9 mouse cellular contexts compared by ENCODE assay signal in the genomic region with DNA sequence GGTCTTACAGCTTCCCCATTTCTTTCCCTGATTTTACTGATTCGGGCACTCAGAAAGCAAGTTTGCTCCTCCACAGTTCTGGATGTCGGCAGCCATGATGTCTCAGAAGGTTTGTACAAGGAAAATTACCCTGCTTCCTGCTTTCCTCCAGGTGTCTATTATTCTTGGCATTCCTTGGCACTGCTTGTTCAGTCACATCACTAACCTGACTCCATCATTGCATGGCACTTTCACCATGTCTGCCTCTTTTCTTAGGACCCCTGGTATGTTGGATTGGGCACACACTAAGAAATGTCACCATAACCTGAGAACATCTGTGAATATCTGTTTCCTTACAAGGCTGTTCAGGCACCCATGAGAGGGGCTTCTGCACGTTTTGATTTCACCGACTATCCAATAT. TPM values are rescaled to one million over a fixed set of nuclear protein-coding genes. Genes with fewer than 3 reads are reported as not detected.
DNase-seq lines count a peak whose midpoint lies in the region; ATAC-seq and TF ChIP-seq lines count a peak whose summit lies in the region.
"Had no signal": no experiment of that assay in that cellular context is flagged by ENCODE, and none has a peak within 500 bp of the region (broad histone marks: within the 10 kb centered on the region; RNA-seq: fewer than 3 reads in every experiment).

No protein-coding gene starts in this region.

- H3K27ac ChIP-seq in layer of hippocampus, adult 2 months: peak overlapping the region; percentile 99; the same call in 1 of the 2 replicates
- no peak overlapping the region for H3K27ac ChIP-seq in forebrain, embryonic 16.5 days (ENCODE audit: low read length)
- H3K27ac ChIP-seq in limb, embryonic 13.5 days: no peak overlapping the region
- 0 out of 2 replicates have a peak overlapping the region, but pooled peaks have one; percentile 91 for H3K27ac ChIP-seq in neural tube, embryonic 15.5 days (replicated peaks)

- H3K9me3 ChIP-seq in forebrain, embryonic 16.5 days (ENCODE audit: control insufficient read depth, low read length): no peaks in the 10 kb centered on the region
- H3K9me3 ChIP-seq in limb, embryonic 13.5 days: no peaks in the 10 kb centered on the region
- no peaks in the 10 kb centered on the region for H3K9me3 ChIP-seq in neural tube, embryonic 15.5 days (replicated peaks)

- no peak for TF ChIP-seq CTCF in layer of hippocampus, adult 2 months (conservative IDR thresholded peaks at IDR 0.05)

- no peak overlapping the region for H3K4me3 ChIP-seq in layer of hippocampus, adult 2 months
- no peak overlapping the region for H3K4me3 ChIP-seq in forebrain, embryonic 16.5 days (replicated peaks; ENCODE audit: low read length)
- H3K4me3 ChIP-seq in limb, embryonic 13.5 days: peak overlapping the region; percentile 95
- H3K4me3 ChIP-seq in neural tube, embryonic 15.5 days (replicated peaks): peak overlapping the region; percentile 79; the same call in 1 of the 2 replicates

- no peak for ATAC-seq in forebrain, embryonic 16.5 days
- no peak for ATAC-seq in limb, embryonic 13.5 days (ENCODE audit: low FRiP score, low read depth)
- no peak for ATAC-seq in neural tube, embryonic 15.5 days (ENCODE audit: low FRiP score)
- ATAC-seq in erythroid progenitor cell, adult 5-6 weeks (replicated peaks; ENCODE audit: low FRiP score, poor library complexity, severe bottlenecking): no peak

- H3K9ac ChIP-seq in forebrain, embryonic 16.5 days (replicated peaks; ENCODE audit: low read depth, low read length): no peak overlapping the region
- no peak overlapping the region for H3K9ac ChIP-seq in limb, embryonic 13.5 days
- 0 out of 2 replicates have a peak overlapping the region, but pooled peaks have one; percentile 9 for H3K9ac ChIP-seq in neural tube, embryonic 15.5 days (replicated peaks)

- H3K27me3 ChIP-seq in forebrain, embryonic 16.5 days (replicated peaks; ENCODE audit: control insufficient read depth, insufficient read depth, low read length): no peaks in the 10 kb centered on the region
- H3K27me3 ChIP-seq in limb, embryonic 13.5 days: no peaks in the 10 kb centered on the region
- no peaks in the 10 kb centered on the region for H3K27me3 ChIP-seq in neural tube, embryonic 15.5 days (replicated peaks)

- no peak for DNase-seq in layer of hippocampus, adult 2 months (ENCODE audit: low spot score in 2 of 2)
- DNase-seq in layer of hippocampus, postnatal 14 days (ENCODE audit: low spot score in 2 of 2): no peak
- no peak for DNase-seq in urinary bladder, postnatal 4 days (ENCODE audit: low spot score in 2 of 2)
- DNase-seq: gastrocnemius, postnatal 25 days; right cerebral cortex, postnatal 25 days had no signal

- peaks cover 29% of the 10 kb centered on the region for H3K4me1 ChIP-seq in forebrain, embryonic 16.5 days (replicated peaks; ENCODE audit: control insufficient read depth, insufficient read depth, low read length)
- peaks cover 44% of the 10 kb centered on the region for H3K4me1 ChIP-seq in limb, embryonic 13.5 days
- peaks cover 46% of the 10 kb centered on the region for H3K4me1 ChIP-seq in neural tube, embryonic 15.5 days

- whole genome bisulfite sequencing in forebrain, embryonic 16.5 days: 77% methylated on average over 4 of the region's 4 CpGs
- WGBS in limb, embryonic 13.5 days: 73% methylated on average over 4 of the region's 4 CpGs
- WGBS in neural tube, embryonic 15.5 days: 82% methylated on average over 4 of the region's 4 CpGs

- no peaks in the 10 kb centered on the region for H3K36me3 ChIP-seq in forebrain, embryonic 16.5 days (ENCODE audit: control insufficient read depth, insufficient read depth)
- H3K36me3 ChIP-seq in limb, embryonic 13.5 days: no peaks in the 10 kb centered on the region
- no peaks in the 10 kb centered on the region for H3K36me3 ChIP-seq in neural tube, embryonic 15.5 days

- peak overlapping the region; percentile 60 for H3K4me2 ChIP-seq in forebrain, embryonic 16.5 days (ENCODE audit: low read length)
- peak overlapping the region; percentile 85 for H3K4me2 ChIP-seq in limb, embryonic 13.5 days (replicated peaks)
- peak overlapping the region; percentile 92 for H3K4me2 ChIP-seq in neural tube, embryonic 15.5 days

RNA-seq across cellular contexts. Expression of a gene that starts 1.6 kb away (rescaled TPM):
- 10 to 100 TPM; 44.0 to 46.4 TPM for total RNA-seq in layer of hippocampus, adult 2 months (2021)
- 10 to 100 TPM; 38.0 to 38.2 TPM for total RNA-seq in layer of hippocampus, postnatal 14 days (2021)
- polyA plus RNA-seq in forebrain, embryonic 16.5 days (2015; fragmentation: Nextera tagmentation; extraction: Ambion mirVana): 7.5 and 9.0 TPM in 2 replicates
- 6.3 and 6.7 TPM in 2 replicates for polyA plus RNA-seq in limb, embryonic 13.5 days (2015; fragmentation: Nextera tagmentation; extraction: Ambion mirVana)
- 6.2 and 6.5 TPM in 2 replicates for polyA plus RNA-seq in neural tube, embryonic 15.5 days (2015; fragmentation: Nextera tagmentation; extraction: Ambion mirVana)
- 34.0 and 37.5 TPM in 2 replicates for total RNA-seq in erythroid progenitor cell, adult 5-6 weeks (2015; ENCODE audit: low replicate concordance)
- 33.8 and 48.0 TPM in 2 replicates for total RNA-seq in erythroid progenitor cell, adult 5-6 weeks (2017; ENCODE audit: low replicate concordance)

RNA-seq across cellular contexts. Expression of a gene that starts 2.5 kb away (rescaled TPM):
- 10 to 100 TPM; 99.2 to 99.8 TPM for total RNA-seq in layer of hippocampus, adult 2 months (2021)
- 10 to 100 TPM; 72.2 to 75.5 TPM for total RNA-seq in layer of hippocampus, postnatal 14 days (2021)
- polyA plus RNA-seq in forebrain, embryonic 16.5 days (2015; fragmentation: Nextera tagmentation; extraction: Ambion mirVana): 90.8 and 95.3 TPM in 2 replicates
- 120 and 125 TPM in 2 replicates for polyA plus RNA-seq in limb, embryonic 13.5 days (2015; fragmentation: Nextera tagmentation; extraction: Ambion mirVana)
- 74.6 and 92.6 TPM in 2 replicates for polyA plus RNA-seq in neural tube, embryonic 15.5 days (2015; fragmentation: Nextera tagmentation; extraction: Ambion mirVana)
- total RNA-seq in erythroid progenitor cell, adult 5-6 weeks (2015; ENCODE audit: low replicate concordance): 21.8 and 22.3 TPM in 2 replicates
- total RNA-seq in erythroid progenitor cell, adult 5-6 weeks (2017; ENCODE audit: low replicate concordance): 28.1 and 33.8 TPM in 2 replicates

Comparison
In these comparisons a context has a peak if more than half of its experiments do, and no peak if none do; other contexts are left out.
1. H3K27ac ChIP-seq: peak in layer of hippocampus, adult 2 months (single experiment) and neural tube, embryonic 15.5 days (single experiment); none in forebrain, embryonic 16.5 days (single experiment) and limb, embryonic 13.5 days (single experiment).
2. H3K4me3 ChIP-seq: peak in limb, embryonic 13.5 days (single experiment) and neural tube, embryonic 15.5 days (single experiment); none in layer of hippocampus, adult 2 months (single experiment) and forebrain, embryonic 16.5 days (single experiment).
3. Peak in every context shown above with its lines, with median percentiles within 50 percentile points of each other: H3K4me2 ChIP-seq.